Comparison of ENCODE assay signal across 11 mouse cellular contexts in the genomic region with DNA sequence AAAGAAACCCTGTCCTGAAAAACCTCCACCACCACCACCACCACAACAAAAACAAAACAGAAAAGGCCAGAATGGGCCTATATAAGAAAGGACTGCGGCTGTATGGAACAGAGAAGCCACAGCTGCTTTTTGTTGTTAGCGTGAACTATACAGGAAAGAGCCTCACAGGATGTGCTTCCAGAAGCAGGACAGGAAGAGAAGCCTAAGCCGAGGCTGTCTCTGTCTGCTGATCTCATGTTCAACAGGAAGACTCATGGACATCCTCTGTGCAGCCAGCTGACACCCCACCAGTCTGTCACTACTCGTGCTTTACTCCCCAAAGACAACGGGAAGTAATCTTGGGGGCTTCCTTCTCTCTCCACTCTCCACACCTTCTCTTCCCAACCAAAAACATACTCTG. TPM values are rescaled to one million over a fixed set of nuclear protein-coding genes. Genes with fewer than 3 reads are reported as not detected.
A peak's percentile ranks its signal among the peaks of the same experiment; 100 is the strongest.
DNase-seq lines count a peak whose midpoint lies in the region; ATAC-seq and TF ChIP-seq lines count a peak whose summit lies in the region.
"Had no signal": no experiment of that assay in that cellular context is flagged by ENCODE, and none has a peak within 500 bp of the region (broad histone marks: within the 10 kb centered on the region; RNA-seq: fewer than 3 reads in every experiment).

No protein-coding gene starts in this region.

- H3K9ac ChIP-seq in hindbrain, embryonic 14.5 days: no peak overlapping the region
- no peak overlapping the region for H3K9ac ChIP-seq in hindbrain, postnatal 0 days (replicated peaks; ENCODE audit: low read length)
- H3K9ac ChIP-seq in heart, embryonic 11.5 days (ENCODE audit: low read depth, low read length): no peak overlapping the region
- no peak overlapping the region for H3K9ac ChIP-seq in lung, postnatal 0 days (replicated peaks; ENCODE audit: low read depth)
- H3K9ac ChIP-seq: midbrain, embryonic 12.5 days had no signal

- TF ChIP-seq CTCF in hindbrain, postnatal 0 days (IDR thresholded peaks at IDR 0.05; ENCODE audit: low read depth): no peak
- TF ChIP-seq CTCF in lung, postnatal 0 days (IDR thresholded peaks at IDR 0.05): no peak

- no peaks in the 10 kb centered on the region for H3K9me3 ChIP-seq in hindbrain, embryonic 14.5 days (ENCODE audit: control insufficient read depth, low read length)
- H3K9me3 ChIP-seq in hindbrain, postnatal 0 days (ENCODE audit: low read length): no peaks in the 10 kb centered on the region
- no peaks in the 10 kb centered on the region for H3K9me3 ChIP-seq in heart, embryonic 11.5 days (replicated peaks; ENCODE audit: control insufficient read depth, low read length)
- H3K9me3 ChIP-seq in lung, postnatal 0 days (ENCODE audit: low read length): no peaks in the 10 kb centered on the region
- H3K9me3 ChIP-seq: midbrain, embryonic 12.5 days had no signal

- no peak overlapping the region for H3K4me2 ChIP-seq in hindbrain, embryonic 14.5 days (replicated peaks)
- no peak overlapping the region for H3K4me2 ChIP-seq in hindbrain, postnatal 0 days (ENCODE audit: low read depth, low read length)
- no peak overlapping the region for H3K4me2 ChIP-seq in heart, embryonic 11.5 days
- no peak overlapping the region for H3K4me2 ChIP-seq in lung, postnatal 0 days (replicated peaks; ENCODE audit: low read depth, low read length)
- H3K4me2 ChIP-seq: midbrain, embryonic 12.5 days had no signal

- H3K27ac ChIP-seq in hindbrain, embryonic 14.5 days: 0 out of 2 replicates have a peak overlapping the region, but pooled peaks have one; percentile 24
- no peak overlapping the region for H3K27ac ChIP-seq in hindbrain, postnatal 0 days
- H3K27ac ChIP-seq in heart, embryonic 11.5 days (ENCODE audit: low read depth, low read length): peak overlapping the region; percentile 13; the same call in 1 of the 2 replicates
- peak overlapping the region; percentile 57 for H3K27ac ChIP-seq in lung, postnatal 0 days (ENCODE audit: low read length)
- H3K27ac ChIP-seq: midbrain, embryonic 12.5 days had no signal

- H3K27me3 ChIP-seq in hindbrain, embryonic 14.5 days (ENCODE audit: control insufficient read depth, insufficient read depth, low read length): no peaks in the 10 kb centered on the region
- H3K27me3 ChIP-seq in hindbrain, postnatal 0 days (ENCODE audit: insufficient read depth, low read length): no peaks in the 10 kb centered on the region
- no peaks in the 10 kb centered on the region for H3K27me3 ChIP-seq in heart, embryonic 11.5 days (ENCODE audit: control insufficient read depth, insufficient read depth, low read length)
- H3K27me3 ChIP-seq in lung, postnatal 0 days (replicated peaks; ENCODE audit: insufficient read depth, low read length): no peaks in the 10 kb centered on the region
- H3K27me3 ChIP-seq: midbrain, embryonic 12.5 days had no signal

- H3K36me3 ChIP-seq in hindbrain, embryonic 14.5 days (replicated peaks; ENCODE audit: control insufficient read depth, insufficient read depth): peaks cover 37% of the 10 kb centered on the region
- H3K36me3 ChIP-seq in hindbrain, postnatal 0 days (ENCODE audit: insufficient read depth, low read length): peaks cover 12% of the 10 kb centered on the region; the same call in 1 of the 2 replicates
- peaks cover 10% of the 10 kb centered on the region for H3K36me3 ChIP-seq in heart, embryonic 11.5 days (ENCODE audit: control insufficient read depth, insufficient read depth, low read length)
- H3K36me3 ChIP-seq in lung, postnatal 0 days (ENCODE audit: insufficient read depth, low read length): peaks cover 21% of the 10 kb centered on the region

- H3K4me1 ChIP-seq in hindbrain, embryonic 14.5 days (replicated peaks; ENCODE audit: control insufficient read depth, insufficient read depth, low read length): no peaks in the 10 kb centered on the region
- H3K4me1 ChIP-seq in hindbrain, postnatal 0 days (ENCODE audit: insufficient read depth, low read length): no peaks in the 10 kb centered on the region
- 0 out of 2 replicates have a peak, but pooled peaks cover 2% of the 10 kb centered on the region for H3K4me1 ChIP-seq in heart, embryonic 11.5 days (ENCODE audit: control insufficient read depth, insufficient read depth, low read length)
- no peaks in the 10 kb centered on the region for H3K4me1 ChIP-seq in lung, postnatal 0 days (ENCODE audit: insufficient read depth, low read depth, low read length)
- H3K4me1 ChIP-seq: midbrain, embryonic 12.5 days had no signal

- 85% methylated on average over 5 of the region's 5 CpGs for WGBS in hindbrain, embryonic 14.5 days
- WGBS in hindbrain, postnatal 0 days: 85% methylated on average over 5 of the region's 5 CpGs
- 67% methylated on average over 5 of the region's 5 CpGs for WGBS in heart, embryonic 11.5 days (ENCODE audit: insufficient replicate concordance)
- 54% methylated on average over 5 of the region's 5 CpGs for WGBS in lung, postnatal 0 days

- no peak for ATAC-seq in hindbrain, embryonic 14.5 days (ENCODE audit: low FRiP score)
- no peak for ATAC-seq in hindbrain, postnatal 0 days
- ATAC-seq in heart, embryonic 11.5 days (replicated peaks; ENCODE audit: insufficient number of reproducible peaks, low FRiP score, low TSS enrichment): no peak
- ATAC-seq in lung, postnatal 0 days: peak; percentile 88
- ATAC-seq: CD4-positive, CD25-positive, alpha-beta regulatory T cell, adult 4 months had no signal

- no peak overlapping the region for H3K4me3 ChIP-seq in hindbrain, embryonic 14.5 days (replicated peaks; ENCODE audit: low read length)
- H3K4me3 ChIP-seq in hindbrain, postnatal 0 days (ENCODE audit: low read length): no peak overlapping the region
- no peak overlapping the region for H3K4me3 ChIP-seq in heart, embryonic 11.5 days (ENCODE audit: low read depth, low read length)
- H3K4me3 ChIP-seq in lung, postnatal 0 days (ENCODE audit: low read depth, low read length): no peak overlapping the region
- H3K4me3 ChIP-seq: erythroblast, embryonic 14.5 days; midbrain, embryonic 12.5 days had no signal

- no peak for DNase-seq in hindbrain, embryonic 14.5 days (ENCODE audit: low spot score)
- DNase-seq in hindbrain, postnatal 0 days (ENCODE audit: low spot score): no peak
- DNase-seq in kidney, adult 9 months: peak; percentile 44
- DNase-seq in lung, postnatal 0 days (ENCODE audit: low spot score): peak; percentile 49
- DNase-seq in left cerebral cortex, adult 18-20 months (ENCODE audit: low spot score in 2 of 2): no peak
- DNase-seq in adrenal gland, postnatal 10 days: no peak
- no peak for DNase-seq in urinary bladder, postnatal 25 days (ENCODE audit: low spot score)

- no peak for TF ChIP-seq EP300 in lung, postnatal 0 days (IDR thresholded peaks at IDR 0.05)

RNA-seq across cellular contexts. Expression of a gene that starts 57.3 kb away (rescaled TPM):
- 459 and 508 TPM in 2 replicates for polyA plus RNA-seq in hindbrain, embryonic 14.5 days (2014; fragmentation: Nextera tagmentation; extraction: Ambion mirVana)
- 613 and 715 TPM in 2 replicates for total RNA-seq in hindbrain, postnatal 0 days (2014; rRNA removed)
- polyA plus RNA-seq in hindbrain, postnatal 0 days (2015; fragmentation: Nextera tagmentation; extraction: Ambion mirVana): 412 and 457 TPM in 2 replicates
- polyA plus RNA-seq in heart, embryonic 11.5 days (2014; fragmentation: Nextera tagmentation; extraction: Ambion mirVana): 180 and 186 TPM in 2 replicates
- 69.1 and 81.4 TPM in 2 replicates for polyA plus RNA-seq in lung, postnatal 0 days (2015; fragmentation: Nextera tagmentation; extraction: Ambion mirVana)
- total RNA-seq in left cerebral cortex, adult 18-20 months (2021): 100 to 1,000 TPM; 280 to 311 TPM
- 100 to 1,000 TPM in 1 of 2 experiments, 10 to 100 TPM in 1; 85.6 to 125 TPM for total RNA-seq in adrenal gland, postnatal 10 days (2021)

Comparison
In these comparisons a context has a peak if more than half of its experiments do, and no peak if none do; other contexts are left out.
1. DNase-seq: peak in kidney, adult 9 months (single experiment) and lung, postnatal 0 days (single experiment); none in hindbrain, embryonic 14.5 days (single experiment), hindbrain, postnatal 0 days (single experiment), left cerebral cortex, adult 18-20 months (0 of 2), adrenal gland, postnatal 10 days (single experiment) and urinary bladder, postnatal 25 days (single experiment).